Mouse (Mus musculus): ENCODE results near the gene Invs. TPM values are rescaled to one million over a fixed set of nuclear protein-coding genes. Genes with fewer than 3 reads are reported as not detected.

Gene Invs
- polyA plus RNA-seq, 1 experiment from 2014 or later = 4.3 TPM

- Histone ChIP-seq H3K9me3 (ENCODE audit: control insufficient read depth, low read length) (no peaks in the 10 kb centered on the region), H3K4me3 (ENCODE audit: low read depth, low read length) (no peak overlapping the region), H3K36me3 (ENCODE audit: control insufficient read depth, insufficient read depth, low read length) (no peaks in the 10 kb centered on the region), H3K27ac (ENCODE audit: low read depth, low read length) (no peak overlapping the region), H3K4me2 (ENCODE audit: low read depth) (no peak overlapping the region), H3K9ac (ENCODE audit: low read length) (no peak overlapping the region), H3K4me1 (ENCODE audit: control insufficient read depth, insufficient read depth, low read length) (no peaks in the 10 kb centered on the region), H3K27me3 (ENCODE audit: control insufficient read depth, insufficient read depth, low read length) (no peaks in the 10 kb centered on the region)
- peak; percentile 69 for DNase-seq (ENCODE audit: low spot score)
- peak; percentile 92 for ATAC-seq (ENCODE audit: insufficient read depth, low FRiP score, low TSS enrichment)
- 48% methylated on average over 5 of the region's 5 CpGs for WGBS
Measured at GRCm38 (mm10) chr4:48287086-48287757, 7.7 kb downstream of the Invs start.

DNA sequence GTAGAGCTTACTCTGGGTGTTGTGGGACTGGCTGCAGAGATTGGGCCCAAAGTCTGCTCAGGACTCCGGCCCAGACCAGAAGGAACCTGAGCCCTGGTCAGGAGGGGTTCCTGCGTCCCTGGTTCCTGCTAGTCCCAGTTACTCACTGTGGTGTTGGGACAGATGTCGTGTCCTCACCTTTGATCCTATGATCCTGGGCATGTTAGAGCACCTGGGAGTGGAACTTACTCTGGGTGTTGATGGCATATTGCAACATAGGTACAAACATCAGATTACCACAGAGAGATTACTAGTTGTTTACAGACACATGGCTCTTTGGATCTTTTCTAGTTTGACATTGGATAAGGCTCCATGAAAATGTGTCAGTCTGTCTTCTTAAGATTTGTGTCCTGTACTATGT, 35.3 kb downstream of the Invs start:
- DNase-seq (ENCODE audit: low spot score) = no peak
- WGBS = 90% methylated on average over 3 of the region's 3 CpGs

GRCm38 (mm10) chr4:48316036-48316435, 36.5 kb downstream of the Invs start:
- H3K4me3 ChIP-seq (ENCODE audit: low read depth, low read length) = no peak overlapping the region
- H3K4me2 ChIP-seq (ENCODE audit: low read depth) = no peak overlapping the region
- DNase-seq (ENCODE audit: low spot score) (no peak), ATAC-seq (ENCODE audit: insufficient read depth, low FRiP score, low TSS enrichment) (no peak)
- H3K36me3 ChIP-seq (ENCODE audit: control insufficient read depth, insufficient read depth, low read length) = no peaks in the 10 kb centered on the region
- H3K4me1 ChIP-seq (ENCODE audit: control insufficient read depth, insufficient read depth, low read length) = no peaks in the 10 kb centered on the region
- H3K9me3 ChIP-seq (ENCODE audit: control insufficient read depth, low read length) = no peaks in the 10 kb centered on the region
- H3K27me3 ChIP-seq (ENCODE audit: control insufficient read depth, insufficient read depth, low read length) = no peaks in the 10 kb centered on the region
- WGBS = 85% methylated on average over 3 of the region's 3 CpGs
- H3K27ac ChIP-seq (ENCODE audit: low read depth, low read length) = no peak overlapping the region
- no peak overlapping the region for H3K9ac ChIP-seq (ENCODE audit: low read length)

More for the DNA sequence above, 35.3 kb downstream of the Invs start:
- Histone ChIP-seq H3K9ac (ENCODE audit: low read length) (no peak overlapping the region), H3K36me3 (ENCODE audit: control insufficient read depth, insufficient read depth, low read length) (no peaks in the 10 kb centered on the region), H3K9me3 (ENCODE audit: control insufficient read depth, low read length) (no peaks in the 10 kb centered on the region), H3K4me3 (ENCODE audit: low read depth, low read length) (no peak overlapping the region), H3K27me3 (ENCODE audit: control insufficient read depth, insufficient read depth, low read length) (no peaks in the 10 kb centered on the region), H3K27ac (ENCODE audit: low read depth, low read length) (no peak overlapping the region), H3K4me2 (ENCODE audit: low read depth) (no peak overlapping the region), H3K4me1 (ENCODE audit: control insufficient read depth, insufficient read depth, low read length) (no peaks in the 10 kb centered on the region)
- ATAC-seq (ENCODE audit: insufficient read depth, low FRiP score, low TSS enrichment) = no peak

DNA sequence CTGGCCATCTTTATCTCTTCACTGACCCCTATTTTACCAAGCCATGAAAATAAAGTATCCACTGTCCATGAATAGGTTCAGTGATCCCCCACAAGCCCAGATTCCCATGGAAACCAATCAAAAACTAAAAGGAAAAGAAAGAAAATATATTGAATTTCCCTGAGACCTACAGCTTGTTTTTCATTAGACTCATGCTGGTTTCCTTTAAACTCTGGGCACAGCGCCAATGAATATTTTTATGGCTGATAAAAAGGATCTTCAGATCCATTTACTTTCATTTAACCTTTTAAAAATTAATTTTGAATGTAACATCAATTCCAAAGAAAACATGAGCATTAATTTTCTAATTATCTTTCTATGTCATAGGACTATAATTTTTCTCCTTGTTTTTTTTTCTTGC, 41.7 kb downstream of the Invs start:
- WGBS = 100% methylated on average over 1 of the region's 1 CpGs

GRCm38 (mm10) chr4:48322095-48322494, 42.5 kb downstream of the Invs start:
- DNase-seq (ENCODE audit: low spot score) (no peak), ATAC-seq (ENCODE audit: insufficient read depth, low FRiP score, low TSS enrichment) (no peak)
- 62% methylated on average over 1 of the region's 1 CpGs for WGBS
- no peaks in the 10 kb centered on the region for H3K27me3 ChIP-seq (ENCODE audit: control insufficient read depth, insufficient read depth, low read length)
- no peaks in the 10 kb centered on the region for H3K4me1 ChIP-seq (ENCODE audit: control insufficient read depth, insufficient read depth, low read length)
- no peak overlapping the region for H3K4me3 ChIP-seq (ENCODE audit: low read depth, low read length)
- H3K9ac ChIP-seq (ENCODE audit: low read length) = no peak overlapping the region
- no peaks in the 10 kb centered on the region for H3K9me3 ChIP-seq (ENCODE audit: control insufficient read depth, low read length)
- H3K27ac ChIP-seq (ENCODE audit: low read depth, low read length) = no peak overlapping the region
- H3K36me3 ChIP-seq (ENCODE audit: control insufficient read depth, insufficient read depth, low read length) = no peaks in the 10 kb centered on the region
- no peak overlapping the region for H3K4me2 ChIP-seq (ENCODE audit: low read depth)

More for the DNA sequence above, 41.7 kb downstream of the Invs start:
- H3K4me2 ChIP-seq (ENCODE audit: low read depth) = no peak overlapping the region
- no peak overlapping the region for H3K27ac ChIP-seq (ENCODE audit: low read depth, low read length)
- H3K9ac ChIP-seq (ENCODE audit: low read length) = no peak overlapping the region
- no peak for DNase-seq (ENCODE audit: low spot score)
- H3K27me3 ChIP-seq (ENCODE audit: control insufficient read depth, insufficient read depth, low read length) = no peaks in the 10 kb centered on the region
- no peaks in the 10 kb centered on the region for H3K36me3 ChIP-seq (ENCODE audit: control insufficient read depth, insufficient read depth, low read length)
- no peak for ATAC-seq (ENCODE audit: insufficient read depth, low FRiP score, low TSS enrichment)
- no peak overlapping the region for H3K4me3 ChIP-seq (ENCODE audit: low read depth, low read length)
- no peaks in the 10 kb centered on the region for H3K4me1 ChIP-seq (ENCODE audit: control insufficient read depth, insufficient read depth, low read length)
- no peaks in the 10 kb centered on the region for H3K9me3 ChIP-seq (ENCODE audit: control insufficient read depth, low read length)

DNA sequence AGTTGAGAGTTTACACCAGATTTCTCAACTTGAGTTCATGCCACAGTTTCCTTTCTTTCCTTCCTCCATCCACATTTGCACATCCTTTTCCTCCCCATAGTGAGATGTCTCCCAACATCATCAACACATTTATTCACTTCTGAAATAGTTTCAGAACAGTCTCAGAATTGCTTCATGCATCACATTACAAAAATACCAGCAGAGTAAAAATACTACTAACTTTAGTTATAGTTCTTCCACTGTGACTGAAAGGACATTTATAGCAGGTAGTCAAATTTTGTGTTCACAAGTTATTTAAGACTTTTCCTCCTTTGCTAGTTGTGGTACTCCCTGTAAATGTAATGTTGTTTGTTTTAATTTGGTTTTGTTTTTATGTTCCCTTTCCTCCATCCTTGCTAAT, 47.6 kb downstream of the Invs start:
- Histone ChIP-seq H3K9me3 (ENCODE audit: control insufficient read depth, low read length) (no peaks in the 10 kb centered on the region), H3K4me2 (ENCODE audit: low read depth) (no peak overlapping the region), H3K27ac (ENCODE audit: low read depth, low read length) (no peak overlapping the region), H3K9ac (ENCODE audit: low read length) (no peak overlapping the region), H3K36me3 (ENCODE audit: control insufficient read depth, insufficient read depth, low read length) (no peaks in the 10 kb centered on the region), H3K4me1 (ENCODE audit: control insufficient read depth, insufficient read depth, low read length) (no peaks in the 10 kb centered on the region), H3K27me3 (ENCODE audit: control insufficient read depth, insufficient read depth, low read length) (no peaks in the 10 kb centered on the region), H3K4me3 (ENCODE audit: low read depth, low read length) (no peak overlapping the region)
- DNase-seq (ENCODE audit: low spot score) (no peak), ATAC-seq (ENCODE audit: insufficient read depth, low FRiP score, low TSS enrichment) (no peak)

- Histone ChIP-seq H3K27me3 (ENCODE audit: control insufficient read depth, insufficient read depth, low read length) (no peaks in the 10 kb centered on the region), H3K9me3 (ENCODE audit: control insufficient read depth, low read length) (no peaks in the 10 kb centered on the region), H3K4me2 (ENCODE audit: low read depth) (no peak overlapping the region), H3K9ac (ENCODE audit: low read length) (no peak overlapping the region), H3K27ac (ENCODE audit: low read depth, low read length) (no peak overlapping the region), H3K4me1 (ENCODE audit: control insufficient read depth, insufficient read depth, low read length) (no peaks in the 10 kb centered on the region), H3K4me3 (ENCODE audit: low read depth, low read length) (no peak overlapping the region), H3K36me3 (ENCODE audit: control insufficient read depth, insufficient read depth, low read length) (no peaks in the 10 kb centered on the region)
- WGBS = 68% methylated on average over 2 of the region's 2 CpGs
- ATAC-seq (ENCODE audit: insufficient read depth, low FRiP score, low TSS enrichment) = no peak
- DNase-seq (ENCODE audit: low spot score) = no peak
Measured at GRCm38 (mm10) chr4:48328042-48328441, 48.5 kb downstream of the Invs start.

- Histone ChIP-seq H3K9ac (ENCODE audit: low read length) (no peak overlapping the region), H3K36me3 (ENCODE audit: control insufficient read depth, insufficient read depth, low read length) (no peaks in the 10 kb centered on the region), H3K4me3 (ENCODE audit: low read depth, low read length) (no peak overlapping the region), H3K4me2 (ENCODE audit: low read depth) (no peak overlapping the region), H3K27me3 (ENCODE audit: control insufficient read depth, insufficient read depth, low read length) (no peaks in the 10 kb centered on the region), H3K4me1 (ENCODE audit: control insufficient read depth, insufficient read depth, low read length) (no peaks in the 10 kb centered on the region), H3K27ac (ENCODE audit: low read depth, low read length) (no peak overlapping the region), H3K9me3 (ENCODE audit: control insufficient read depth, low read length) (no peaks in the 10 kb centered on the region)
- DNase-seq (ENCODE audit: low spot score) (no peak), ATAC-seq (ENCODE audit: insufficient read depth, low FRiP score, low TSS enrichment) (no peak)
- 81% methylated on average over 6 of the region's 6 CpGs for WGBS
Measured at GRCm38 (mm10) chr4:48332453-48333051, 53.0 kb downstream of the Invs start.
